Mouse (Mus musculus) embryonic fibroblast, embryonic 13.5 days (primary cell): ENCODE results near the gene 1700021F05Rik.

Experiments used
- CTCF ChIP-seq: IDR thresholded peaks from 2 replicates; pipeline ENCODE4 v1.5.1; 2011; ENCODE audit warnings: mild to moderate bottlenecking, control low read depth, low read length, moderate library complexity, borderline replicate concordance; ENCODE audit not compliant: insufficient read depth
- POLR2A ChIP-seq: IDR thresholded peaks from 2 replicates; pipeline ENCODE4 v1.6.1; 2011; ENCODE audit warnings: low read depth, mild to moderate bottlenecking, control low read depth, low read length, moderate library complexity

DNA sequence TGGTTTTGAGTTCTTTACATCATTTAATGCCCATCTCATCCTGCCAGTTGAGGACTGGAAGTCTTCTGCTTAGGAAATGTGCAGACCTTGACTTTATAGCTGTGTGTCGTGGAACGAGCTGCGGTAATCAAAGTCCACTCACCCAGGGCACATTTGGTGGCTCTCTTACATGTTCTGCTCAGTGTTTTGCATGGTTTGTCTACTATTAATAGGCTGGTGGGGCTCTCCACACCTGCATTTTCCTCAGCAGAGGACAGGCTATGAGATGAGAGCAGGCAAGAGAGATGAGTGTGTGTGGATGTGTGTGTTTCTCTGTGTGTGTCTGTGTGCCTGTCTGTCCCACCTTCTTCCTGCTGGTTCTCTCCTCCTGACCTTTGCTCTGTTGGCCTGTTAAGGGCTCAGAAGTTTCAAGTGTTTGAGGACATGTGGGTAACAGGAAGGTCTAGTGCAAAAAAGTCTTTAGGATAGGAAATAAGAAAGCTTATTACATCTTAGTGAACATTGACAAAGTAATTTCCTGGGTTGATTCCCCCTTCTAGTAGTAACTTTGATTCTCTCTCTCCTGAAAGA, 53.3 kb downstream of the 1700021F05Rik start:
- TF ChIP-seq CTCF = no peak
- no peak for TF ChIP-seq POLR2A
